Mouse (Mus musculus) heart, embryonic 14.5 days (tissue): ENCODE measurements at regions not wholly inside any gene's neighbourhood (a gene's known extent, or its start where the extent isn't known, plus 50 kb on each side); places are given as distances from the start of the nearest gene placed in this dataset.

Experiments used
- ATAC-seq: fragments of 200-750 bp; cut with Nextera tagmentation; 2 replicates; pipeline ENCODE4 v1.8.0; 2017; ENCODE audit warnings: low read depth, moderate TSS enrichment; ENCODE audit not compliant: insufficient number of reproducible peaks, insufficient read depth, low FRiP score
- H3K27ac ChIP-seq, 2 experiments: fragments of 200-500 bp in 1 of 2; fragments of 300-500 bp in 1 of 2; sonication (generic) in 1 of 2; replicated peaks in 1 of 2; 2 replicates each; pipeline ENCODE4 v1.5.1; 2012 to 2014; ENCODE audit warnings: low read depth in 2 of 2, low read length in 2 of 2, control low read depth in 1 of 2, mild to moderate bottlenecking in 1 of 2, mixed read lengths in 1 of 2; ENCODE audit not compliant: control insufficient read depth in 1 of 2, insufficient read depth in 1 of 2
- H3K27me3 ChIP-seq: fragments of 300-500 bp; sonication (generic); 2 replicates; pipeline ENCODE4 v1.6.1; 2014; ENCODE audit warnings: mild to moderate bottlenecking, low read length, control low read depth; ENCODE audit not compliant: control insufficient read depth, insufficient read depth
- H3K36me3 ChIP-seq: fragments of 300-500 bp; sonication (generic); 2 replicates; pipeline ENCODE4 v1.6.1; 2014; ENCODE audit warnings: mild to moderate bottlenecking, control low read depth, low read length, mixed read lengths; ENCODE audit not compliant: control insufficient read depth, insufficient read depth
- H3K4me1 ChIP-seq, 2 experiments: fragments of 200-500 bp in 1 of 2; fragments of 300-500 bp in 1 of 2; sonication (generic) in 1 of 2; 2 replicates each; pipeline ENCODE4 v1.6.1; 2012 to 2014; ENCODE audit warnings: low read length in 2 of 2, control low read depth in 1 of 2, mixed read lengths in 1 of 2; ENCODE audit not compliant: control insufficient read depth in 2 of 2, insufficient read depth in 2 of 2
- H3K4me2 ChIP-seq: fragments of 300-500 bp; sonication (generic); 2 replicates; pipeline ENCODE4 v1.6.1; 2014; ENCODE audit warnings: mild to moderate bottlenecking, low read length
- H3K4me3 ChIP-seq, 2 experiments: fragments of 200-500 bp in 1 of 2; fragments of 300-500 bp in 1 of 2; sonication (generic) in 1 of 2; 2 replicates each; pipeline ENCODE4 v1.5.1; 2012 to 2014; ENCODE audit warnings: low read length in 2 of 2, mild to moderate bottlenecking in 2 of 2, control low read depth in 1 of 2, low read depth in 1 of 2, moderate library complexity in 1 of 2; ENCODE audit not compliant: control insufficient read depth in 1 of 2, insufficient read depth in 1 of 2
- H3K9ac ChIP-seq: fragments of 300-500 bp; sonication (generic); 2 replicates; pipeline ENCODE4 v1.6.1; 2014; ENCODE audit warnings: mild to moderate bottlenecking, low read length
- H3K9me3 ChIP-seq: fragments of 300-500 bp; sonication (generic); 2 replicates; pipeline ENCODE4 v1.6.1; 2016; ENCODE audit warnings: low read length, control low read depth; ENCODE audit not compliant: control insufficient read depth
- WGBS: fragments of 180-500 bp; shearing (Covaris S2); extraction: QIAGEN DNeasy Blood & Tissue Kit; methylation state at CpG from one replicate; pipeline ENCODE4 v1.1.7; 2014; 5-methylcytosine and 5-hydroxymethylcytosine counted together

GRCm38 (mm10) chr1:186458099-186458637 lies 247.6 kb downstream of the Tgfb2 start:
- ATAC-seq, result no peak
- Histone ChIP-seq H3K9ac (no peak overlapping the region), H3K4me3 (no peak overlapping the region), H3K36me3 (no peaks in the 10 kb centered on the region), H3K9me3 (peaks cover 3% of the 10 kb centered on the region; the same call in 1 of the 2 replicates), H3K27ac (no peak overlapping the region), H3K4me2 (no peak overlapping the region), H3K27me3 (no peaks in the 10 kb centered on the region), H3K4me1 (peaks cover 0 to 7% of the 10 kb centered on the region in 2 experiments; a peak in 2 of 4 replicates)
- 20% methylated on average over 2 of the region's 2 CpGs for WGBS

DNA sequence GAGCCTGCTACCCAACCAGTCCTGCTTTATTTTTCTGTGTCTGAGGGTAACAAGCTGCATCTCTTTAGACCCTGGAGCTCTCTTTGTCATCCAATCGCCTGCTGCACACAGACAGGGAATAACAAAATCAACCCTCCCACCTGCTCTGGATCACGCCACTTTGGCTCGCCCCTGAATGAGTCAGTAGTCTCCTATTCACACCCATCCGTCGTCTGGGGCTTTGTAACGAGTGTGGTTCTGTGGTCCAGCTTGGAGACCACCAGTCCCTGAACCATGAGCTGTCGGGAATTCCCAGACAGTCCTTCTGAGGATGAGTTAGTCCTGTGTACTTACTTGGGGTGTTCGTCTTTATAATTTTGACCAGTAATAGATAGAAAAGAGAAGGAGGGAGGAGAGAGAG lies 248.7 kb downstream of the Tgfb2 start:
- Histone ChIP-seq H3K4me3 (no peak overlapping the region), H3K27ac (no peak overlapping the region), H3K9ac (no peak overlapping the region), H3K27me3 (no peaks in the 10 kb centered on the region), H3K4me1 (peaks cover 0 to 7% of the 10 kb centered on the region in 2 experiments; a peak in 2 of 4 replicates), H3K36me3 (no peaks in the 10 kb centered on the region), H3K9me3 (peaks cover 3% of the 10 kb centered on the region; the same call in 1 of the 2 replicates), H3K4me2 (no peak overlapping the region)
- 83% methylated on average over 8 of the region's 8 CpGs for WGBS
- ATAC-seq, result no peak

GRCm38 (mm10) chr1:186456131-186456530 lies 249.7 kb downstream of the Tgfb2 start:
- Histone ChIP-seq H3K4me3 (no peak overlapping the region), H3K9me3 (peaks cover 3% of the 10 kb centered on the region; the same call in 1 of the 2 replicates), H3K4me1 (peaks cover 0 to 7% of the 10 kb centered on the region in 2 experiments; a peak in 2 of 4 replicates), H3K36me3 (no peaks in the 10 kb centered on the region), H3K9ac (no peak overlapping the region), H3K27me3 (no peaks in the 10 kb centered on the region), H3K4me2 (no peak overlapping the region), H3K27ac (no peak overlapping the region)
- 100% methylated on average over 3 of the region's 3 CpGs for WGBS
- no peak for ATAC-seq

- WGBS, result 74% methylated on average over 7 of the region's 7 CpGs
Measured at GRCm38 (mm10) chr1:186455177-186455660, 250.6 kb downstream of the Tgfb2 start.

GRCm38 (mm10) chr1:186454393-186455085 lies 251.2 kb downstream of the Tgfb2 start:
- Histone ChIP-seq H3K27me3 (no peaks in the 10 kb centered on the region), H3K9me3 (peaks cover 3% of the 10 kb centered on the region; the same call in 1 of the 2 replicates), H3K36me3 (no peaks in the 10 kb centered on the region), H3K9ac (no peak overlapping the region), H3K27ac (no peak overlapping the region), H3K4me1 (peaks cover 0 to 4% of the 10 kb centered on the region in 2 experiments; a peak in 2 of 4 replicates), H3K4me3 (no peak overlapping the region), H3K4me2 (no peak overlapping the region)
- no peak for ATAC-seq
- WGBS, result 36% methylated on average over 4 of the region's 4 CpGs

More at GRCm38 (mm10) chr1:186455177-186455660, 250.6 kb downstream of the Tgfb2 start:
- H3K4me1 ChIP-seq, result peaks cover 0 to 4% of the 10 kb centered on the region in 2 experiments; a peak in 2 of 4 replicates
- H3K36me3 ChIP-seq, result no peaks in the 10 kb centered on the region
- no peaks in the 10 kb centered on the region for H3K27me3 ChIP-seq
- H3K9ac ChIP-seq, result no peak overlapping the region
- no peak overlapping the region for H3K27ac ChIP-seq
- H3K4me2 ChIP-seq, result no peak overlapping the region
- no peak for ATAC-seq
- no peak overlapping the region for H3K4me3 ChIP-seq
- peaks cover 3% of the 10 kb centered on the region; the same call in 1 of the 2 replicates for H3K9me3 ChIP-seq

DNA sequence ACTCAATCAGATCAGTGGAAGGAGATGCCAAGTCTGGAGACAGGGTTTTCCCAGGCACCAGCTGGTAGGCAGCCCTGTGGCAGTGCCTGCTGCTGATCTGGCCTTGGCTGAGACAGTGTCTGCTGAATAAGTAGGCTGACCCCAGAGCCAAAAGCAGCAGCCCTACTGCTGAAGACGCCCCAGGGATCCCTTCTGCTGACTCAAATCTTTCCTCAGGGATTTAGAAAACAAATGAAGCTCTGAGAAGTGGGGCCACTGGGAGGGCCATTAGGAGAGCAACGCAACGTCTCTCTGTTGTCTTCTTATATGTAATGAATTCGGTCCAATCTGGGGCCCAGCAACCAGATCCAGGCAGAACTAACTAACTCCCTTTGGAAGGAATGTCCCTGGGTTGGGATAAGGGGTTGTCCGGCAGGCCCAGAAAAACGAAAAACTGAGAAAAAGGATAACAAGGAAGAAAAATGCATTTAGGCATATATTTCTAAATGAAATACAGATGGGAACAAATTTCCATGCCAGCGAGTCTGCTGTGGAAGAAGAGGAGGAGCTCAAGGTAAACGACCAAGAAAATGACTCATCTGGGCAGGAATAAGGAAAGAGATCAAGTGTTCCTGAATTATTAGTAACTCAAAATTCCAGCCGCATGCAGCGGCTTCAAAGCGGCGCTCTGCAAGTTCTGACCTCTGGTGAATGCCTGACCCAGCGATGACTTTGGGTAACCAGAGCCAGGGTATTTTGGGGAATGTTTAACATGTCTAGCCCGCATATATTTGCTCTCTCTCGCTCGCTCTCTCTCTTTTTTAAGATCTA lies 256.7 kb downstream of the Tgfb2 start:
- 65% methylated on average over 16 of the region's 16 CpGs for WGBS

GRCm38 (mm10) chr1:186447521-186447920 lies 258.3 kb downstream of the Tgfb2 start:
- no peak for ATAC-seq
- 31% methylated on average over 1 of the region's 1 CpGs for WGBS

More for the DNA sequence above, 256.7 kb downstream of the Tgfb2 start:
- H3K27me3 ChIP-seq, result no peaks in the 10 kb centered on the region
- no peak for ATAC-seq
- peak overlapping the region in 1 of 2 experiments; percentile 28; a peak in 1 of 4 replicates for H3K27ac ChIP-seq
- H3K4me1 ChIP-seq, result peaks cover 14 to 16% of the 10 kb centered on the region in 2 experiments
- H3K4me3 ChIP-seq, result no peak overlapping the region
- H3K9ac ChIP-seq, result no peak overlapping the region
- H3K4me2 ChIP-seq, result no peak overlapping the region
- no peaks in the 10 kb centered on the region for H3K36me3 ChIP-seq
- no peaks in the 10 kb centered on the region for H3K9me3 ChIP-seq

More at GRCm38 (mm10) chr1:186447521-186447920, 258.3 kb downstream of the Tgfb2 start:
- H3K27me3 ChIP-seq, result no peaks in the 10 kb centered on the region
- no peak overlapping the region for H3K9ac ChIP-seq
- peaks cover 16 to 18% of the 10 kb centered on the region in 2 experiments for H3K4me1 ChIP-seq
- no peak overlapping the region for H3K4me3 ChIP-seq
- H3K9me3 ChIP-seq, result no peaks in the 10 kb centered on the region
- H3K36me3 ChIP-seq, result no peaks in the 10 kb centered on the region
- H3K4me2 ChIP-seq, result no peak overlapping the region
- no peak overlapping the region for H3K27ac ChIP-seq
